Mouse (Mus musculus) myocyte (in vitro differentiated cells): Measurements from ENCODE around the gene Primpol. TPM values are rescaled to one million over a fixed set of nuclear protein-coding genes. Genes with fewer than 3 reads are reported as not detected.

Experiments used
- H3K27me3 ChIP-seq: one replicate; pipeline ENCODE4 v1.6.1; 2011; ENCODE audit not compliant: control insufficient read depth, insufficient read depth, insufficient read length
- H3K36me3 ChIP-seq: one replicate; pipeline ENCODE4 v1.6.1; 2011; ENCODE audit not compliant: control insufficient read depth, insufficient read depth
- H3K4me2 ChIP-seq: one replicate; pipeline ENCODE4 v1.6.1; 2011; ENCODE audit warnings: low read depth, control low read depth
- H3K4me3 ChIP-seq: one replicate; pipeline ENCODE4 v1.5.1; 2011; ENCODE audit warnings: mild to moderate bottlenecking, control low read depth, moderate library complexity
- H3K79me2 ChIP-seq: one replicate; pipeline ENCODE4 v1.6.1; 2011; ENCODE audit not compliant: control insufficient read depth, insufficient read depth
- H3ac ChIP-seq: one replicate; pipeline ENCODE4 v1.6.1; 2011; ENCODE audit not compliant: control insufficient read depth, insufficient read length
- CEBPB ChIP-seq: IDR thresholded peaks from 2 replicates; pipeline ENCODE4 v1.6.1; 2011; ENCODE audit warnings: mild to moderate bottlenecking, moderate library complexity; ENCODE audit not compliant: poor library complexity, insufficient read depth, severe bottlenecking
- E2F4 ChIP-seq: IDR thresholded peaks from one replicate; pipeline ENCODE4 v1.6.1; 2011; ENCODE audit warnings: mild to moderate bottlenecking, control low read depth, moderate library complexity; ENCODE audit not compliant: insufficient read depth
- MAX ChIP-seq: IDR thresholded peaks from one replicate; pipeline ENCODE4 v1.6.1; 2011; ENCODE audit warnings: low read depth, mild to moderate bottlenecking, control low read depth
- MYOD1 ChIP-seq, 3 experiments: IDR thresholded peaks; one replicate each; pipeline ENCODE4 v1.6.1; 2011; ENCODE audit warnings: control low read depth in 2 of 3, low read depth in 2 of 3, mild to moderate bottlenecking in 2 of 3, moderate library complexity in 1 of 3; ENCODE audit not compliant: insufficient read length in 2 of 3, control insufficient read depth in 1 of 3
- MYOG ChIP-seq, 3 experiments: IDR thresholded peaks; one replicate each; pipeline ENCODE4 v1.6.1; 2011; ENCODE audit warnings: control low read depth in 2 of 3, low read depth in 2 of 3, mild to moderate bottlenecking in 2 of 3; ENCODE audit not compliant: insufficient read length in 2 of 3, control insufficient read depth in 1 of 3, insufficient read depth in 1 of 3
- POLR2A ChIP-seq: IDR thresholded peaks from one replicate; pipeline ENCODE4 v1.6.1; 2011; ENCODE audit warnings: low read depth, mild to moderate bottlenecking, control low read depth, moderate library complexity; ENCODE audit not compliant: insufficient read length
- POLR2AphosphoS2 ChIP-seq: IDR thresholded peaks from one replicate; pipeline ENCODE4 v1.6.1; 2011; ENCODE audit warnings: low read depth, control low read depth; ENCODE audit not compliant: insufficient read length
- REST ChIP-seq: IDR thresholded peaks from one replicate; pipeline ENCODE4 v1.6.1; 2011; ENCODE audit warnings: mild to moderate bottlenecking, control low read depth, moderate library complexity; ENCODE audit not compliant: insufficient read depth, insufficient read length
- SRF ChIP-seq: IDR thresholded peaks from one replicate; pipeline ENCODE4 v1.6.1; 2011; ENCODE audit warnings: low read depth; ENCODE audit not compliant: control insufficient read depth, insufficient read length
- TCF12 ChIP-seq: IDR thresholded peaks from one replicate; pipeline ENCODE4 v1.6.1; 2011; ENCODE audit warnings: mild to moderate bottlenecking, control low read depth; ENCODE audit not compliant: poor library complexity, insufficient read depth, severe bottlenecking
- TCF3 ChIP-seq: IDR thresholded peaks from one replicate; pipeline ENCODE4 v1.6.1; 2011; ENCODE audit warnings: low read depth, control low read depth; ENCODE audit not compliant: insufficient read length
- USF1 ChIP-seq: IDR thresholded peaks from one replicate; pipeline ENCODE4 v1.6.1; 2011; ENCODE audit warnings: low read depth, mild to moderate bottlenecking, control low read depth, moderate library complexity
- polyA plus RNA-seq: library from polyadenylated mRNA; unstranded; fragments of >200 nt; fragmentation: generic; extraction: Trizol; gene quantifications from one replicate; pipeline ENCODE4 v1.2.1, GENCODE M21; 2012; ENCODE audit warnings: missing spikeins

Primpol gene
- polyA plus RNA-seq, 1 experiment: 1.8 TPM

DNA sequence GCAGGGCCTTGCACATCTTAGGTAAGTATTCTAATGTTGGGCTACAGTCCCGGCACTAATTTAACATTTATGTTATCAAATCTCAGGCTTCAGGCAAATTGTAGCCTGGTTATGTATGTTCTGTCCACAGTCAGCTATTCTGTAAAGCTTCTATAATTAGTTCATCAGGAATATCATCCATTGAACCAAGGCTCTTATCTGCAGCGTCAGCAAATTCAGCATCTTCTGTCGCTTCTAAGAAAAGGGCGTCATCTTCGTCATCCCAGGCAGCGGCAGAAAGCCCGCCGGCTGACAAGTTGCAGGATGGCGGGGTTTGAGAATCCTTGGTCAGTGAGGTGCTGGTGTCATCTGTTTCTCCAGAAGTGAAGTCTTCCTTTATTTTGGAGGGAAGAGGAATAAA, 38.2 kb downstream of the Primpol start:
- no peak for TF ChIP-seq E2F4
- H3K36me3 ChIP-seq: peaks cover 16% of the 10 kb centered on the region
- no peak overlapping the region for H3K4me3 ChIP-seq
- no peak overlapping the region for H3ac ChIP-seq
- no peaks in the 10 kb centered on the region for H3K79me2 ChIP-seq
- no peak overlapping the region for H3K4me2 ChIP-seq
- no peaks in the 10 kb centered on the region for H3K27me3 ChIP-seq

- Histone ChIP-seq H3ac (no peak overlapping the region), H3K27me3 (no peaks in the 10 kb centered on the region), H3K4me3 (no peak overlapping the region), H3K4me2 (no peak overlapping the region), H3K36me3 (peaks cover 16% of the 10 kb centered on the region), H3K79me2 (no peaks in the 10 kb centered on the region)
- no peak for TF ChIP-seq MYOG (IDR thresholded peaks at IDR 0.05; ENCODE audit: control insufficient read depth in 1 of 3, insufficient read depth in 1 of 3, insufficient read length in 2 of 3, low read depth in 2 of 3)
- no peak for TF ChIP-seq MYOD1 (IDR thresholded peaks at IDR 0.05; ENCODE audit: control insufficient read depth in 1 of 3, insufficient read length in 2 of 3, low read depth in 2 of 3)
- TF ChIP-seq REST: no peak
- TF ChIP-seq TCF3: no peak
- no peak for TF ChIP-seq MAX
- TF ChIP-seq POLR2A: no peak
- no peak for TF ChIP-seq E2F4
- TF ChIP-seq USF1: no peak
- TF ChIP-seq SRF: no peak
- TF ChIP-seq CEBPB: no peak
- no peak for TF ChIP-seq TCF12
- no peak for TF ChIP-seq POLR2AphosphoS2
Observed at GRCm38 (mm10) chr8:46573964-46574363, 43.0 kb downstream of the Primpol start.

GRCm38 (mm10) chr8:46573446-46573845, 43.6 kb downstream of the Primpol start:
- Histone ChIP-seq H3K36me3 (peaks cover 12% of the 10 kb centered on the region), H3K4me2 (no peak overlapping the region), H3K4me3 (no peak overlapping the region), H3K27me3 (no peaks in the 10 kb centered on the region), H3K79me2 (no peaks in the 10 kb centered on the region), H3ac (no peak overlapping the region)
- TF ChIP-seq MAX: no peak
- no peak for TF ChIP-seq CEBPB
- TF ChIP-seq TCF3: no peak
- TF ChIP-seq TCF12: no peak

GRCm38 (mm10) chr8:46570673-46571072, 46.3 kb downstream of the Primpol start:
- no peak overlapping the region for H3K4me3 ChIP-seq
- no peak overlapping the region for H3ac ChIP-seq
- H3K4me2 ChIP-seq: no peak overlapping the region
- H3K36me3 ChIP-seq: no peaks in the 10 kb centered on the region
- H3K27me3 ChIP-seq: no peaks in the 10 kb centered on the region
- no peak for TF ChIP-seq POLR2A
- TF ChIP-seq MAX: no peak
- no peak for TF ChIP-seq POLR2AphosphoS2
- TF ChIP-seq SRF: no peak
- no peaks in the 10 kb centered on the region for H3K79me2 ChIP-seq

DNA sequence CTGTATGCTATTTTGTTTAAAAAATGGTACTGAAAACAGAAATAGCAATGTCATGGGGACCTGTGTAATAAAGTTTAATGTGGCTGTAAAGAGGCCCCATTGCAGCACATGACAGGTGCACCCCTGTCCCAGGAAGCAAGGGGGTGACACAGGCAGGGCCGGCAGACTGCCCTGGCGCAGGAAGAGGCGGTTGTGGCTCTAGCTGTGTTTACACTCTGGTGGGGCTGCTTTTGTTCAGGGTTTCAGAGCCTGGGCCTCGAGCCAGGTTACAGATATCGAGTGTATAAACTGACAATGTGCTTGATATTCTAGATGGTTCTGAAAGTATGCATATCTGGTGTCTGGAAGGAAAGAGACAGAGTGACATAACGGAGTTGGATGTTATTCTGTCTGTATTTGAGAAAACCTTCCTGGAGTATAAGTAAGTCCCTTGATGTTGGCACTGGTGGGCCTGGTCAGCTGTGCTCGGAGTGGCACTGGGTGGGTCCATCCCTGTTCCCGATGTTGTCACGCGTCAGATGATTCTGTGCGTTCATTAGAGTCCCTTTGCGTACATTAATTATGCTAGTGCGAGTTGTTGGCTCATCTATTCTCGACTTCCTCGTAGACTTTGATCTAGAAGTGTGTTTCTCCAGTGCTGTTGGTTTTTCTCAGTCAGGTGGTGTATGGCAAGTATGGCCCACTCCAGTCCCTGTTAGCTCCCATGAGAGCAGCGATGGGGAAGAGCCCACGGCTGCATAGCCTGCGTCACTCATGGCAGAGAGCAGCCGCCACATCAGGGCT, 47.2 kb downstream of the Primpol start:
- Histone ChIP-seq H3K36me3 (no peaks in the 10 kb centered on the region), H3K27me3 (no peaks in the 10 kb centered on the region), H3K79me2 (no peaks in the 10 kb centered on the region), H3K4me2 (no peak overlapping the region), H3K4me3 (no peak overlapping the region), H3ac (no peak overlapping the region)
- TF ChIP-seq MAX (no peak), E2F4 (no peak), MYOG (IDR thresholded peaks at IDR 0.05; ENCODE audit: control insufficient read depth in 1 of 3, insufficient read depth in 1 of 3, insufficient read length in 2 of 3, low read depth in 2 of 3) (no peak), TCF12 (no peak), TCF3 (no peak), SRF (no peak), POLR2A (no peak), CEBPB (no peak), MYOD1 (IDR thresholded peaks at IDR 0.05; ENCODE audit: control insufficient read depth in 1 of 3, insufficient read length in 2 of 3, low read depth in 2 of 3) (no peak), USF1 (no peak), REST (no peak), POLR2AphosphoS2 (no peak)
